Mouse (Mus musculus) heart, postnatal 4 days (tissue): ENCODE measurements around the gene Bad. TPM values are rescaled to one million over a fixed set of nuclear protein-coding genes. Genes with fewer than 3 reads are reported as not detected.
A peak's percentile ranks its signal among the peaks of the same experiment; 100 is the strongest.
"Not testable (repeated sequence)": the region's sequence is repeated elsewhere in the genome, so short reads cannot be mapped to it uniquely, and the experiment has no call there.

Experiments used
- DNase-seq: peaks from one replicate; pipeline ENCODE4 v3.0.0; 2021
- microRNA-seq, 2 experiments: library from miRNA; unstranded; fragments of <30 nt; microRNA quantifications; one replicate each; pipeline ENCODE4 v1.2.0; 2021 to 2022
- total RNA-seq, 2 experiments: library from RNA; stranded (reverse); gene quantifications; 2 replicates each; pipeline ENCODE4 v1.2.3; 2021

Bad gene
- total RNA-seq, 2 experiments from 2014 or later = 29.6 to 30.5 TPM

DNA sequence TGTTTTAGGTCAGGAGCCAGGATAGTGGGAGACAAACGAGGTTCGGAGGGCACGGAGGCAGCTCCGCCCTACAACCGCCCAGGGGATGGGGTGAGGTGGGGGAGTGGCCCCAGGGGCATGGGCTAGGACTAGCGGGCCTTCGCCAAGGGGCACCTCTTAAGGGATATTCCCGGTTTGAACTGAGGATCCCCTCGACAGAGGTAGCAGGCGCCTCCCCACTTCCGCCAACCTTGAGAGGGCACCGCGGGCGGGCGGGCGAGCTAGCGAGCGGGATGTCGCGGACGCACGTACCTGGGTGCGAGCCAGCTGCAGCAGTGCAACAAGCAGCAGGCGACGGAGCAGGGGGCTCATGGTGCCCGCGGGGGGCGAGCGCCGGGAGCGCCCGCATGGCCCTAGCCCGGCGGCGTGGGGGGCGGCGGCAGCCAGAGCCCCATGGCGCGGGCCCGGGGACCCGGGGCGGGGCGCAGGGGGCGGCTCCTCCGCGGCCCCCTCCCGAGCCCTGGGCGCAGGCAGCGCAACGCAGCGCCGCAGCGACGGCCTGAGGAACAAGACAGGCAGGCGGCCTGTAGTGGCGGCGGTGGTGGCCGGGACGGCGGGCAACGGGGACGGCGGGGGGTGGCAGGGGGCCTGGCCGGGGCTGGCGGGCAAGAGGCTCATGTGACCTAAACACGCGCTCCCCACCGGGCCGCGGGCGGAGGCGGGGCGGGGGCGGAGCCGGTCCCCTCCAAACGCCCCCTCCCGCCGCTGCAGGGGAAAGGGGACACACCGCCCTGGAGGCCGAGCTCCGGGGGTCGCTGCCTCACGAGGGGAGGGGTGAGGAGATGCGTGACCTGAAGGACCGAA lies 45.6 kb downstream of the Bad start, which contains the start of gene Vegfb:
Gene Vegfb (minus strand): TSS at position 591 of the 843 bp plus-strand sequence.
- DNase-seq = peak; percentile 76

DNA sequence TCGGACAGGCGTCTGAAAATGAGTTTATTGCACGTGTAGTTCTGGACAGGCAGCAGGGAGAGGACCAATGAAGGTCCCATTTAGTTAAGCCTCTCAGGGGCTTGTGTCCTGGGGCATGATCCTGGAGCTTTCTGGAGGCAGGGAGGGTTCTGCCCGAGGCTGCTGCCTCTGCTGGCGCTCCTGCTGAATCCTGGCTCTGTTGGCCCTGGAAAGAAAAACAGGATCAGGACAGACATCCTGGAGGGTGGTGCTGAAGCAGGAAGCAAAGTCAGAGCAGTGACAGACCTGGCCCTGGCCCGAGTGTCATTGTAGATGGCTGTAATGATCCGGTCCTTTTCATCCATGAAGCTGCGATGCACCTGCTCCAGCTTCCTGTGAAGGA lies 46.2 kb downstream of the Bad start:
- DNase-seq = no peak

DNA sequence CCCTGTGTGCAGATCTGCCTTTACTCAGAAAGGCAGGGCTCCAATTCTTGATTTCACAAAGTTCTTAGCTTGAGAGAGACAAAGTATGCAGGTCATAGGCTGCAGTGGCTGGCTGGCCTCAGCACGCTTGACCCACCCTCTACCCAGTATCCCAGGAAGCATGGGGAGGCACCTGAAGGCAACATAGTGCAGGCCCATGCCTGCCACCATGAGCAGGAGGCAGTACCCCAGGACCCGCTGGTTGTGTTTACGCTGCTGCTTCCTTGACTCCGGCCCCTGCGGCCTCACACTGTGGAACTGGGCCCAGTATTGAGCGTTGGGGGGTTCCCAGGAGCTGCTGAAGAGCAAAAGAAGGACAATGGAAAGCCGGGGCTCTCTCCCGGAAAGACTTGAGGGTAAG lies 47.6 kb downstream of the Bad start:
- DNase-seq = no peak

DNA sequence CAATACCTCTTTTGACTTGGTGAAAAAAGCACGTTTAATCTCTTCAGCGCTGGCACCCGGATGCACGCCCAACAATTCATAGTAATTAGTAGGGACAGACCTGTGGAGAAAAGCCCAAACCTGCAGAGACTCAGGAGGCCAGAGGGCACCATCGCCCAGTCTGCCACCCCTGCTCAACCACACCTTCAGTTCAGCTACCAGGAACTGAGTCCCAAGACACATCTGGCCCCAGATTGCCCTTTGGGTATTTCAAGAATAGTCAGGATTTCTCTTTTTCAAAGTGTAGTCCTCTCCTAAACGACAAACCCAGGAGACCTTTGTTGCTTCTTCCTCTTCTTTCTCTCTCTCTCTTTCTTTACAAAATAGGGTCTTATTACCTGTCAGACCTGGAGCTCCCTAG lies 49.1 kb downstream of the Bad start:
- DNase-seq = no peak

DNA sequence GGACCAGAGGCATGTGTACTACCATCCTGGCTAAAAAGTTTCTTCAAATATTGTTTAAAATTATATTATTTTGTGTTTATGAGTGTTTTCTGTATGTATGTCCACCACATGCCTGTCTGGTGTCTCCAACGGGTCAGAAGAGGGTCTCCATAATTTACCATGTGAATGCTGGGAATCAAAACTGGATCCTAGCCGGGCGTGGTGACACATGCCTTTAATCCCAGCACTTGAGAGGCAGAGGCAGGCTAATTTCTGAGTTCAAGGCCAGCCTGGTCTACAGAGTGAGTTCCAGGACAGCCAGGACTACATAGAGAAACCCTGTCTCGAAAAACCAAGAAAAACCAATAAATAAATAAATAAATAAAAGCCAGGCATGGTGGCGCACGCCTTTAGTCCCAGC lies 49.5 kb downstream of the Bad start:
- DNase-seq = not testable (repeated sequence)

DNA sequence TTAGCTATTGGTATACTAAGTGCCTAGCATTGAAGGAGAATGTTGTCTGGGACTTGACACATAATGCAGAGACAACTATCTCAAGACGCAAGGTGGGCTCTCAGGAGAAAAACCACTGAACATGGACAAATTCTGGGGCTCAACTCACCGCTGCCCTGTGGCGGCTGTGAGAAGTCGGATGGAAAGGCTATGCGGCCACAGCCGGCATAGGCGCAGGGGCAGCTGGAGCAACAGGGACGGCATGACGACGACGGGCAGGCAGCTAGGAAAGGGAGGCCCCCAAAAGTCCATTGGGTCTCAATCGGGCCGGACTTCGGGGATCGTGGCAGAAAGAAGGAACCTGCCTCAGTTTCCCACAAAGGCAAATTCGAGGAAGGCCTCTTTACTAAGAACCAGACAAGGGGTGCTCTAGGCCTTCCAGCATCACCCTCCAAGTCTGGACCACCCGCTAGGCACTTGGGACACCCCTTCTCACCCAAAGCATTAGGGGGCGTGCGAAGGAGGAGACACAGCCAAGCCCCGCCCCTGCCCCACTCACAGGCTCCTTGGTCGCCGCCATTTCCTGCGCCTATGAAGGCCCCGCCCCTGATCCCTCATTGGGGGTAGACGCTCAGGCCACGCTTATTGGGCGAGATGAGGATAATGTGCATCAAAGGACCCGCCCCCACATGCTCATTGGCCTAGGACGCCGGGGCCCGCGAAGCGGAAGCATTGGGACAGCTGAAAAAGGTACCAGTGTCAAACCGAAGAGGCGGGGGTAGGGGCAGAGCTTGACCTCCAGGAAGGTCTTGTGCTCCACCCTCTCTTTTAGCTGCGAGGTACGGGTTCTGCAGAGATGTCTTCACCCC lies 50.6 kb downstream of the Bad start, which contains the start of gene Dnajc4:
Gene Dnajc4 (minus strand): TSS at position 562 of the 848 bp plus-strand sequence.
- peak; percentile 97 for DNase-seq

DNA sequence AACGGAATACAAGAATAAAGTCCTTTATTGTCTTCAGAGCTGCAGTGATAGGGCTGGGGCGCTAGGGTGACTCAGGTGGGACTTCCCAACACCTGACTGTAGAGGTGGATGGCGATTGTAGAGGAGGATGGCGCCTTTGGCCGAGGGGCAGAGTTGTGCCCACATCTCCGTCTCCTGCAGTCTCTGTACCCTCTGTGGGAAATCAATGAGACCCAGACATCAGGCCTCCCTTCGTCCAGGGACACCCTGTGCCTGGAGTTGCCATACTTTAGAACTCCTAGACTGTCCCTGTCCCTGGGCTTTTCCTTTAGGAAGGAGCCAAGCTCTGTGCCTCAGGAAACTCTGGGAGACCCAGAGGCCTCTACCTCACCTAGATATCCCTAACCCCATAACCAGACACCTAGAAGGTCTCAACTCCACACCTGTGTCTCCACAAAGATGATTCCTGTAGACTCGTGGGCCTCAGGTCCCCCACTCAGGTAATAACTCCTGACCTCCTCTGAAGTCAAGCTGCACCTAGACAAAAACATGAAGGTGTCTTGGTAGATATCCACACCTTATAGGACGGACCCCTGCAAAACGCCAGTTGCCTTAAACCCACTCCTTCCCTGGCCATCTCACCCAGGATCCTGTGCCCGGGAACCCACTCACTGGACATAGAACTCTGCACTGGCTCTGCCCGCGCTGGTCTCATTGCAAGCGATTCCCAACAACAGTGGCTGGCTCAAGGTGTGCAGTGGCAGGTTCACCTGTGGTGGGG lies 51.5 kb downstream of the Bad start:
- DNase-seq = no peak

DNA sequence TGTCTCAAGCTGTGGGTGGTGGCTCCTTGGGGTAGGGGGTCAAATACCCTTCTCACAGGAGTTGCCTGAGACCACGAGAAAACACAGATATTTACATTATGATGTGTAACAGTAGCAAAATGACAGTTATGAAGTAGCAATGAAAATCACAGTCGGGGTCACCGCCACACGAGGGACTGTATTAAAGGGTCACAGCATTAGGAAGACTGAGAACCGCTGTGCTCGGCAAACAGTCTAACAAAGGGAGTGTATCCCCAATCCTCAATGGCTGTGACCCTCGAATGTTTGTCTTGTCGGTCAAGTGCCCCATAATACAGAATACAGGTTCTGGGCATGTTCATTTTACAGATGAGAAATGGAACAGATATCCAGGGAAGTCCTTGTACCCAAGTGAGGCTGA lies 52.3 kb downstream of the Bad start:
- DNase-seq = no peak

DNA sequence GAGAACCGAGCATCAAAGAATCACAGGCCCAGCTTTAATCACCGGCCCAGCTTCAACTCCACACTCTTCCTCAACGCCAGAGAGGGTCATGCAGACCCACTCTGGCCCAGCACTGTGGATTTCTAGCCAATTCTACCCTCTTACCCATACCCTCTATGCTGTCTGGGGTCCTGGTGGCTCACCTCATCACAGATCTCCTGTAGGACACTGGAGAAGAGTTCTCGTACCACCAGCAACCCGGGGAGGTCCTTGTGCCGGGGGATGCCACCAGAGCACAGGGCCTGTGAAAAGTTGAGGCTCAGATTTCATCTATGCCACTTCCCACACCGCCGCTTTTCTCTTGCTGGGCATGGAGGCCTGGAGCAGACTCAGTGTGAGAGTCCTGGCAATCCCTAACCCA lies 52.8 kb downstream of the Bad start:
- DNase-seq = no peak

DNA sequence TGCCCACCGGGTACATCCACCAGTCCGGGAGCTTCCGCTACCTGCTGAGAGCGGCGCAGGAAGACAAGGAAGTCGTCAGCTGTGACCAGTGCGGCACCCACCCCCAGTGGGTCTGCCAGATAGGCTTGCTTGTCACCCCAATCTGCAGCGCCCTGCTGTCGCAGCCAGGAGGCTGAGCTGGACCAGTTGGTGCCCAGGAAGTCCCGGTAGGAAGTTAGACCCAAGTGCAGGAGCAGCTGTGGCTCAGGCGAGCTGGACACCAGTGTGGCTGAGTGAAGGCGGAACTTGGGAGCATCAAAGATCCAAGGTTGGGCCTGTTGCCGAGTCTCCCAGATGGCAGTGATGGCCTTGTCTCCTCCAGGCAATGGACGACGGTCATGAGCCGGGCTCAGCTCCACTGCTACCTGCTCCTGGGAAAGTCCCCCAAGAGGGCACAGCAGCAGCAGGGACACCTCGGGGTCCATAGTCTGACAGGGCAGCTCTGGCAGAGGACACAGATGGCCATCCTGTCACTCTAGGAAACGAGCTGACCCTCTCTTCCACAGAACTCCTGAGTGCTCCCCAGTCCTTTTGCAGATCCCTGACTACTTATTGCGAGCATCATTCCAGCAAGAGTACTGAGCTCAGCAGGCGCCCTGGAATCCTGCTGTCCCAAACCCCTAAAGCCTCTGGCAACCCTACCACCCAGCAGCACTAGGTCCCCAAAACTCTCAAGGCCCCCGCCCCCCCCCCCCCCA lies 53.8 kb downstream of the Bad start:
- DNase-seq = no peak

DNA sequence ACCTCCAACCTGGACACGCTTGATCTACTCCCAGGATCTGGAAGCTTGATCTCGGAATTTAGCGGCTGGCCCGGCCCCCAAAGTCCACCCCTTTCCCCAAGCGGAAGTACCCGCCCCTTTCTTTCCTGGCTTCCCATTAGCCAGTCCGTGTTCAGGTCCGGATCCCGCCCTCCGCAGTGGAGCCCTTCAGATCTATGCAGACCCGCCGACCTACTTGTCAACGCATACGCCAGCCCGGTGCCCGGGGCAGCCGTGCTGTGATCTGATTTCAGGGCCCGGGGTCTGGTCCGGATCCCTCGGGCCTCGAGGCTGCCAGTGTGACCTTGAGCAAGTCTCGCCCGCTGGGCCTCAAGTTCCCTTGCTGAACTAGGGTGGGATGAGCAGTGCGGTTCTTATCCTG lies 54.3 kb downstream of the Bad start, which contains the start of the genes Nudt22 and Trpt1:
Gene Nudt22 (minus strand): TSS at position 112 of the 400 bp plus-strand sequence.
Gene Trpt1 (plus strand): TSS at position 126 of the 400 bp plus-strand sequence.
- peak; percentile 90 for DNase-seq

DNA sequence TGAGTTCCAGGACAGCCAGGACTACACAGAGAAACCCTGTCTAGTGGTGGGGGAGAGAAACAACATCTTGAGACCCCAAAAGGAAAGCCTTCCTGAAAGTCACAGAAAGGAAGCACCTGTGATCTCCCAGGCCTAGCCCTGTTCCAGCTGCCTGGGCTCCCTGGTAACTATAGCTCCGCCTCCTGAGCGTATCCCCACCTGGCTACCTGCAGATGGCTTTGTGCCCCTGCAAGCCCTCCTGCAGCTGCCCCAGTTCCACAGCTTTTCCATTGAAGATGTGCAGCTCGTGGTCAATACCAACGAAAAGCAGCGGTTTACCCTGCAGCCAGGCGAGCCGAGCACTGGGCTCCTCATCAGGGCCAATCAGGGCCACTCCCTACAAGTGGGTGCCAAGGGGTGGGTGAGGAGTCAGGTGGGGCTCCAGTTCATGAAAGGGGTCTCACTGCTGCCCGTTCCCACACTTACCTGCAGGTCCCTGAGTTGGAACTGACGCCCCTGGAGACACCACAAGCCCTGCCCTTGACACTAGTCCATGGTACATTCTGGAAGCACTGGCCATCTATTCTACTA lies 56.1 kb downstream of the Bad start:
- DNase-seq = no peak

DNA sequence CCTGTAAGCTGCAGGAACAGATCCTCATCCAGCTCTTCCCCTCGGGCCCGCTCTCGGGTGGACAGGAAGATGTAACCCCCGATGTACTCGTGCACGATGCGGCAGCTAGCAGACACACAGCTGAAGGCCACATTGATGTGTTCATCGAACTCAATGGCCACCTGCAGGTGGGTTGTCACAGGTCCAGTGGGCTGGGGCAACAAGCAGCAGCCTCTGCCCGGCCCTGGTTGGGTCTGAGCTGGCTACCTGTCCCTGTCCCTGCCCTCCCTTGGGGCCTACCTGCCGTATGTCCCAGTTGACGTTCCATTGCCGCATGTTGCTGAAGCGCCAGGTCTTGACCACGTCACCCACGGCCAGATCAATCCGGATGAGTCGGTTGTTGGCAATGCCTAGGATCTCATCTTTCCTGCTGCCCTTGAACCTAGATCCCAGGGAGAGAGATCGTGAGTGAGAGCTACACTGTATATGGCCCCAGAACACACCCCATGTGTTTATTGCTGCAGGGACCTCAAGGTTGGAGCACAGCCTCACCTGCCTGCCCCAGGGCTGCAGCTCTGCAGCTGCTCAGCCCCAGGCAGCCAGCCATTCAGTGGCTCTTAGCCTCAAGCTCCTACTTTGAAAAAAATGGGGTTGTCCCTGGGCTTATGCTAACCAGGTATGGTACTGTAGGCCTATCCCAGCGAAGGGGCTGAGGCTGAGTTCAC lies 57.9 kb downstream of the Bad start:
- no peak for DNase-seq

Small RNAs within 50 kb of the gene (microRNA-seq; reads per million reads assigned to microRNA genes)
- 7.0 to 10.0 reads per million in 2 experiments for gene Mir6990

Other genes with a start within 250 kb of the Bad start
- gene Rps6ka4, start 101.2 kb upstream of the Bad start, total RNA-seq = 10 to 100 TPM; 22.6 to 28.7 TPM
- under 1 TPM; 0.41 to 0.52 TPM for gene Ccdc88b, start 83.7 kb upstream of the Bad start, total RNA-seq
- 10 to 100 TPM; 34.4 to 35.5 TPM for gene Trmt112, start 32.2 kb upstream of the Bad start, total RNA-seq
- gene Prdx5, start 31.8 kb upstream of the Bad start, total RNA-seq = 100 to 1,000 TPM; 309 to 336 TPM
- 100 to 1,000 TPM; 111 to 119 TPM for gene Esrra, start 20.0 kb upstream of the Bad start, total RNA-seq
- not detected for gene Catsperz, start 16.5 kb upstream of the Bad start, total RNA-seq
- gene Kcnk4, start 7.3 kb upstream of the Bad start, total RNA-seq = under 1 TPM in 1 of 2 experiments, not detected in 1; 0.56 TPM
- 10 to 100 TPM; 18.7 to 21.4 TPM for gene Gpr137, start 619 bp downstream of the Bad start, total RNA-seq
- 100 to 1,000 TPM; 243 to 246 TPM for gene Ppp1r14b, start 33.1 kb downstream of the Bad start, total RNA-seq
- gene Plcb3, start 34.6 kb downstream of the Bad start, total RNA-seq = 10 to 100 TPM; 17.4 to 19.9 TPM
- 10 to 100 TPM; 23.5 to 26.6 TPM for gene Fkbp2, start 38.6 kb downstream of the Bad start, total RNA-seq
- 100 to 1,000 TPM; 263 to 265 TPM for gene Vegfb, start 45.8 kb downstream of the Bad start, total RNA-seq
- 10 to 100 TPM; 48.7 to 49.2 TPM for gene Dnajc4, start 50.7 kb downstream of the Bad start, total RNA-seq
- gene Nudt22, start 54.3 kb downstream of the Bad start, total RNA-seq = 10 to 100 TPM; 27.2 to 29.0 TPM
- gene Trpt1, start 54.3 kb downstream of the Bad start, total RNA-seq = 10 to 100 TPM; 22.6 to 25.7 TPM
- gene Fermt3, start 77.6 kb downstream of the Bad start, total RNA-seq = 1 to 10 TPM; 3.5 to 3.7 TPM
- 100 to 1,000 TPM; 139 to 151 TPM for gene Stip1, start 98.1 kb downstream of the Bad start, total RNA-seq
- gene Macrod1, start 114.9 kb downstream of the Bad start, total RNA-seq = 100 to 1,000 TPM; 107 to 126 TPM
- gene Flrt1, start 163.9 kb downstream of the Bad start, total RNA-seq = 1 to 10 TPM; 1.8 to 2.1 TPM